Mouse (Mus musculus) megakaryocyte-erythroid progenitor cell, adult 5-6 weeks (primary cell): ENCODE results near the gene Sowahd. TPM values are rescaled to one million over a fixed set of nuclear protein-coding genes. Genes with fewer than 3 reads are reported as not detected.
A peak's percentile ranks its signal among the peaks of the same experiment; 100 is the strongest.
"Not testable (repeated sequence)": the region's sequence is repeated elsewhere in the genome, so short reads cannot be mapped to it uniquely, and the experiment has no call there.

Source experiments
- ATAC-seq: replicated peaks from 2 replicates; pipeline ENCODE4 v1.8.0; 2016; ENCODE audit warnings: mild to moderate bottlenecking, inconsistent platforms; ENCODE audit not compliant: severe bottlenecking, poor library complexity, low FRiP score, low TSS enrichment
- total RNA-seq, 2 experiments: library from RNA; stranded (forward) in 1 of 2; stranded (reverse) in 1 of 2; fragments of 200-1000, 215-1000 nt in 1 of 2; fragments of >200 nt in 1 of 2; fragmentation: Nextera tagmentation in 1 of 2; gene quantifications; 2 replicates each; pipeline ENCODE4 v1.2.3; 2014 to 2017

Gene Sowahd
- total RNA-seq (2014; fragmentation: Nextera tagmentation) (not detected in 2 replicates), total RNA-seq (2017) (not detected in 2 replicates)

GRCm38 (mm10) chrX:37048066-37048889 is at the start of gene Sowahd:
Gene Sowahd, plus strand, starts transcription at chrX:37048845.
- ATAC-seq, result no peak

DNA sequence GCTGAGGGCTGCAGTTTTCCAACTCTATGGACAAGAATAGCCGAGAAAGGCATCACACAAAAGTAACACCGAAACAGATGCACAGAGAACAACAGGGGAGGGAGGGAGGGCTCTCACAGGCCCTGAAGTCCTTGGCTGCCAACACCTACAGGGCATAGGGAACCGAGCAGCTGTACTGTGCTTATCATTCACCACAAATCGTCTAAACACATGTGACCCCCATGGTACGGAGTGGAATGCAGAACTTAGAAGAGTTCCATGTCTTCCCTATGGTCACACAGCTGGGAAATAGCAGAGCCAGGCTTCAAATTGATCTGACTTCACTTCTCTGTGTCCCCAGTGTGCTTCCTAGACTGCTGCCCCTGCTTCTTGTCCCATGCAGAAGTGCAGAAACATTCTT is 34.8 kb upstream of the Sowahd start:
- ATAC-seq, result no peak

GRCm38 (mm10) chrX:37018150-37018654 is 30.4 kb upstream of the Sowahd start:
- no peak for ATAC-seq

GRCm38 (mm10) chrX:37019045-37019444 is 29.6 kb upstream of the Sowahd start:
- ATAC-seq, result no peak

GRCm38 (mm10) chrX:37022690-37023089 is 26.0 kb upstream of the Sowahd start:
- no peak for ATAC-seq

DNA sequence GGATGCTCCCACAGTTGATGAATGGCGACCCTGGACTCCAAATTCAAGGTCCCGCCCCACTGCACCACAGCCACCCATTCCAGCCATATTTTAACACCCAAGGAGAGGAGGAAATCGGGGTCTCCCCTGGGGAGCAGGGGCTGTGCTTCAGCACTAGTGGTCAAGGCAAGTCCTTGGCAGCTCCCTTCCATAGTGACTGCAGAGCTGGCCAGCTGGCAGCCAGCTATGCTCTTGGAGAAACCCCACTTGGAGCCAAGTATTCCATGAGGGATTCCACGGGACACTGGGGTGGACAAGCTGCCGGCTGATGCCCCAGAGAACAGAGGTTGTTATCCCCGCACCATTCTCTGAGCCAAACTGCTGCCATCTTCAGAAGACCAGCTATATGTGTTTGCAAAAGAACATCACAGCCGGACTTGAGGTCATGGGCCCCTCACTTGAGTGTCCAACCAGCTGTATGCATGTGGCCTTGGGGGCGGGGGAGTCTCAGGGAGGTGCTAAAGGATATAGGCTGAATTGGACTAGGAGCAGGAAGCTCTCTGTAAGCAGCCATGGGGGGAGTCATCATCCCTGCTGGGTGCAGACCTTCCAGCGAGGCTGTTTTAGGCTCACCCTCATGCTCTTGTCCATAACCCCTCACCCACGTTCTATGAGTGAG is 24.9 kb upstream of the Sowahd start:
- no peak for ATAC-seq

GRCm38 (mm10) chrX:37028378-37028777 is 20.3 kb upstream of the Sowahd start:
- ATAC-seq, result no peak

- no peak for ATAC-seq
Measured at GRCm38 (mm10) chrX:37042726-37043125, 5.9 kb upstream of the Sowahd start.

DNA sequence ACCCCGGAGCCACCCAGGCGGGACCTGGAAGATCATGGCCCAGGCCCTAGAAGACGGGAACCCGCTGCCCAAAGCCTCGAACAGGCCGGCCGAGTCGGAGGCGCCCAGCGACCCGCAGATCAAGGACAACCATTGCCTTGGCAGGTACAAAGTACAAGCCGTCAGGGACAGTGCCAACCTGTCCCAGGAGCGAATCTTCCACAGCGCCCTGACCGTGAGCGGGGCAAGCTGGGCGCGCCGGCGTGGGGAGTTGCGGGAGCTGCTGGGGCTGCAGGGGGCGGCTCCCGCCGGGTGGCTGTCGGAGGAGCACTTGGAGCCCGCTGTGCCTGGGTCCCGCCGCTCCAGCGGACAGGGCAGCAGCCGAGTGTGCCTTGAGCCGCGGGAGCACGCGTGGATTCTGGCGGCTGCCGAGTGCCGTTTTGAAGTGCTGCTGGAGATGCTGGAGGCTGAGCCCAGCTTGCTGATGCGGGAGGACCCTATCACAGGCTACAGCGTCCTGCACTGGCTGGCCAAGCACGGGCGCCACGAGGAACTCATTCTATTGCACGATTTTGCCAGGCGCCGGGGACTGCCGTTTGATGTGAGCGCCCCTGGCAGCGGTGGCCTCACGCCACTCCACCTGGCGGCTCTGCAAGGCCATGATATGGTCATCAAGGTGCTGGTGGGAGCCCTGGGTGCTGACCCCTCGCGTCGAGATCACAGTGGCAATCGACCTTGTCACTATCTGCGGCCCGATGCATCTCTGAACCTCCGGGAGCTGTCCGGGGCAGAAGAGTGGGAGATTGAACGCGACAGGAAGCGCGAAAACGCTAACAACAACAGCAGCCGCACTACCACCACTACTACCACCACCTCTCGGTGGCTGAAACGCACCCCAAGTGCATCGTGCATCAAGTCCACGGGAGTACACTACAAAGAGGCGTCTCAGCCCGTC is 512 bp downstream of the Sowahd start:
- ATAC-seq, result no peak

DNA sequence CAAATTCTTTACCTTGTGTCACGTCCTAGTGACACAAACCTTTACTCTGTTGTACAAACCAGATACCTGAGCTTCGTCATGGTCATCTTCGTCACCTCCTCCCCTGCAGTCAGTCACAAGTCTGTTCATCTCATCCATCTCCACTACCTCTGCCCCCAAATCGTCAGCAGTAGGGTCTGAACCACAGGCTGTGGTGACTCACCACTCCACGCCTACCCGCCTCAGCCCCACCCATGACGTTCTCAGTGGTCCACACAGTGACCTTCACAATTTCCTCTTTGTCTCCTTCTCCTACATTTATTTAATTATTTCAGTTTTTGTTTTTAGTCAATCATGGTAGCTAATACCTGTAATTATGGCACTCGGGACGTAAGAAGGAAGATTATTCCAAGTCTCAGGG is 15.3 kb downstream of the Sowahd start:
- ATAC-seq, result no peak

DNA sequence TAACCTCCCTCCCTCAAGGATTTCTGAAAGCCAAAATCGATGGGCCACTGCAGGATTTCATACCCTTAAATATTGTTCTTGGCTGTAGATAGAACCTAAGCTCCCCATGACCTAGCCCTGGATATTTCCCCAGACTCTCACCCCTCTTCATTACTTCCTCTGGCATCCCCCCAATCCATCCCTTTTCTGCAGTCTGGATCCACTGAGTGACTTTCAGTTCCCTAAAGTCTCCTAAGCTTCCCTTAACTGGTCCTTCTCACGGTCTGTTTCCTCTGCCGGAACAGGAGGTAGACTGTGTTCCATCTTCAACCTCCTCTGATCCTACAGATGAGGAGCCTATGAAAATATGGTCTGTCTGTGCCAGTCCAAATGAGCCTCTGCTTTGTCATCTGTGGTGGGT is 18.7 kb downstream of the Sowahd start:
- ATAC-seq, result no peak

GRCm38 (mm10) chrX:37068766-37069165 is 20.1 kb downstream of the Sowahd start:
- ATAC-seq, result no peak

GRCm38 (mm10) chrX:37074262-37074892 is 25.7 kb downstream of the Sowahd start:
- peak; percentile 75 for ATAC-seq

DNA sequence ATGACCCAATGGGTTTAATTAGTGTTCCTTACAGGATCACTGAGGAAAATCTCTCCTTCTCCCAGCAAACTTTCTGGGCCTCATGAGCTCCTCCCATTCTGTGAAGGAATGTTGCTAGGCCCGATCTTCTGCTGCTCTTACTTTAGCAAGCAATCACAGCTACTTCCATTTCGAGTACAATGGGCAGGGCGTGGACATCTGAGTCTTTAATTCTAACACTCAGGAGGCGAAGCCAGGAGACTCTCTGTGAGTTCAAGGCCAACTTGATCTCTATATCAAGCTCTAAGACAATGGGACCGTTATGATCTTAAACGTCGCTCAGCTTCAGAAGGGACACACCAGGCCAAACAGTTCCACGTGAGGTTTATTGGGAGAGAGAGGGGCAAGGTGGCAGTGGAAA is 28.0 kb downstream of the Sowahd start:
- ATAC-seq, result no peak

- ATAC-seq, result not testable (repeated sequence)
Measured at GRCm38 (mm10) chrX:37080345-37080744, 31.7 kb downstream of the Sowahd start.

GRCm38 (mm10) chrX:37081194-37081593 is 32.5 kb downstream of the Sowahd start:
- ATAC-seq, result no peak

DNA sequence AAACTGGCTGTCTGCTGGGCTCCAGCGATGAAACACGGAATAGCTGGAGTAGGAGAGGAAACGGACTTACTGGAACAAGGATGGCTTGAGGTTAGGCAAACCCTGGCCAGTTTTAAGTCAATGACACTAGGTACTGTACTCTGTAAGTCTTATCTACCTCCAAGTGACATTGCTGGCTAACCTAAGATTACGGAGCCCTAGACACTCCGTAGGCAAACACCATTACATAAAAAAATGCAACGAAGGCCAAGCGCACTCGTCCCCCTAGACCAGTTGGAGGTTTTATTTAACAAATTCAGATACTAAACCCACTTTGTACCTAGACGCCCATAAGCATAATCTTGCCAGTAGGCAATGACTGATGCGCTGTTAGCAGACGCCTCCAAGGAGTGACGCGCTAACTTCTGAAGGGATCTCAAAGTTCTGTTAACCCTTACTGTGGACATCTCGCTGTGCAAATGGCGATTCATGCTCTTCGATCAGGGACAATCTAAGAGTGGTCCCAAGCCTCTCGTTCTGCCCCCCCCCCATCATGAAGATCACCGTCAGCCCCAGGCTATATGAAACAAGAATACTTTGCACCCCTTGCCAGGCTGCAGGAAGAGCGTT is 35.8 kb downstream of the Sowahd start:
- peak; percentile 20; the same call in 1 of the 2 replicates for ATAC-seq

DNA sequence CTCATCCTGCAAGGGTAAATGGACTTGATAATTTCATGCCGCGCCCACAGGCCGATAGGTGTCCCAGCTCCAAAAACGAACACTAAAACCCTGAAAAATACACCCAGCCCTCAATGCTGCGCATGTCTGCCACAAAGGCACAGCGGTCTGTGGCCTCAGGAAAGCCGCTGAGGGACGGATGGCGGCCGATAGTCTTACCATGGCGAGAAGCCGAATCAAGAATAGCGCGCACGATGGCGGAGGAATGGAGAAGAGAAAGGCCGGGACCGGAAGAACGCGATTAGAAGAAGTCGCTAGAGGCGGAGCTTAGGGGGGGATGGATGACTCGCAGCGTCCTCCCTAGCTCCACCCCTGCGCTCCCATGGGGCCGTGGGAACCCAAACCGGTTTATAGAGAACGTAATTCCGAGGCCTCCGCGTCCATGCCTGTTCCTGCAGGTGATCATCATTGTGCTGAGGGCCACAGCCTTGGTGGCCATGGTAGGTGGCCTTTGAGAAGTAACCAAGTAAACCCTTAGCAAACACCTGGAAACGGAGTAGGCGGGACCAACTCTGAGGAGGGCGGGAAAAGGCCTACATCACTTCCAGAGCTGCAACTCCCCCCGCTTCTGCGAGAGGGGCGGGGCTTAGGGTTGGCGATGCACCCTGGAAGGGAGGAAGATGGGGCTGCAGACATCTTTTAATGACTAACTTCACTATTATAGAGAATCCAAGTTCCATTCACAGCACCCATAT is 36.4 kb downstream of the Sowahd start, which contains the start of gene Rpl39:
Gene Rpl39 (minus strand): TSS at position 476 of the 734 bp plus-strand sequence.
- ATAC-seq, result peak; percentile 93
